Mouse (Mus musculus): ENCODE measurements around the gene Abcd3. TPM values are rescaled to one million over a fixed set of nuclear protein-coding genes. Genes with fewer than 3 reads are reported as not detected.

Abcd3 gene
- total RNA-seq (2021), result 10 to 100 TPM; 94.6 to 98.6 TPM

GRCm38 (mm10) chr3:121814877-121815548, at the start of gene Abcd3:
Gene Abcd3 (minus strand): TSS chr3:121815302.
- DNase-seq, result peak; percentile 85 to 93
- intact Hi-C loops (cut with DNase I), result loop anchor here (5.0 kb wide), 2 partner anchors 137 to 432 kb away; partner anchors contain the start of genes Arhgap29 and Gclm

- intact Hi-C loops (cut with DNase I), result no loop called here
- no peak for DNase-seq
Observed at GRCm38 (mm10) chr3:121859142-121859541, 44.0 kb upstream of the Abcd3 start.

GRCm38 (mm10) chr3:121856131-121856530, 41.0 kb upstream of the Abcd3 start:
- intact Hi-C loops (cut with DNase I), result no loop called here
- DNase-seq, result no peak

- DNase-seq, result no peak
- intact Hi-C loops (cut with DNase I), result no loop called here
Observed at GRCm38 (mm10) chr3:121853781-121854520, 38.8 kb upstream of the Abcd3 start.

GRCm38 (mm10) chr3:121852074-121852826, 37.1 kb upstream of the Abcd3 start:
- intact Hi-C loops (cut with DNase I), result no loop called here
- no peak for DNase-seq

- intact Hi-C loops (cut with DNase I), result no loop called here
- no peak for DNase-seq
Observed at GRCm38 (mm10) chr3:121851006-121851405, 35.9 kb upstream of the Abcd3 start.

GRCm38 (mm10) chr3:121850381-121850780, 35.3 kb upstream of the Abcd3 start:
- intact Hi-C loops (cut with DNase I), result no loop called here
- DNase-seq, result no peak

- intact Hi-C loops (cut with DNase I), result no loop called here
- no peak for DNase-seq
Observed at GRCm38 (mm10) chr3:121847296-121847695, 32.2 kb upstream of the Abcd3 start.

GRCm38 (mm10) chr3:121844658-121845057, 29.6 kb upstream of the Abcd3 start:
- intact Hi-C loops (cut with DNase I), result no loop called here
- no peak for DNase-seq

GRCm38 (mm10) chr3:121844013-121844412, 28.9 kb upstream of the Abcd3 start:
- intact Hi-C loops (cut with DNase I), result no loop called here
- no peak for DNase-seq

- intact Hi-C loops (cut with DNase I), result no loop called here
- no peak for DNase-seq
Observed at GRCm38 (mm10) chr3:121843254-121843653, 28.2 kb upstream of the Abcd3 start.

GRCm38 (mm10) chr3:121842306-121842860, 27.3 kb upstream of the Abcd3 start:
- no peak for DNase-seq
- intact Hi-C loops (cut with DNase I), result no loop called here

GRCm38 (mm10) chr3:121841412-121842014, 26.4 kb upstream of the Abcd3 start:
- no peak for DNase-seq
- intact Hi-C loops (cut with DNase I), result no loop called here

- intact Hi-C loops (cut with DNase I), result no loop called here
- DNase-seq, result no peak
Observed at GRCm38 (mm10) chr3:121840351-121840750, 25.2 kb upstream of the Abcd3 start.

GRCm38 (mm10) chr3:121834732-121835131, 19.6 kb upstream of the Abcd3 start:
- no peak for DNase-seq

GRCm38 (mm10) chr3:121834250-121834649, 19.1 kb upstream of the Abcd3 start:
- DNase-seq, result no peak
- intact Hi-C loops (cut with DNase I), result no loop called here

More at GRCm38 (mm10) chr3:121834732-121835131, 19.6 kb upstream of the Abcd3 start:
- intact Hi-C loops (cut with DNase I), result no loop called here

GRCm38 (mm10) chr3:121825092-121825491, 10.0 kb upstream of the Abcd3 start:
- DNase-seq, result no peak
- intact Hi-C loops (cut with DNase I), result no loop called here

GRCm38 (mm10) chr3:121824319-121824718, 9.2 kb upstream of the Abcd3 start:
- intact Hi-C loops (cut with DNase I), result no loop called here
- no peak for DNase-seq

- DNase-seq, result no peak
- intact Hi-C loops (cut with DNase I), result no loop called here
Observed at GRCm38 (mm10) chr3:121822643-121823042, 7.5 kb upstream of the Abcd3 start.

- intact Hi-C loops (cut with DNase I), result no loop called here
- no peak for DNase-seq
Observed at GRCm38 (mm10) chr3:121821559-121822143, 6.5 kb upstream of the Abcd3 start.

All from heart, postnatal 36 days (tissue).